Mouse (Mus musculus): ENCODE measurements around the gene Hist1h2bq. TPM values are rescaled to one million over a fixed set of nuclear protein-coding genes. Genes with fewer than 3 reads are reported as not detected.
"Not testable (repeated sequence)": the region's sequence is repeated elsewhere in the genome, so short reads cannot be mapped to it uniquely, and the experiment has no call there.

The Hist1h2bq gene
- total and polyA plus RNA-seq, 3 experiments: 4.3 to 2,257 (median 32.4) TPM

- H3K79me2 ChIP-seq (replicated peaks; ENCODE audit: control insufficient read depth, extremely low read depth, insufficient read depth, poor library complexity, severe bottlenecking): no peaks in the 10 kb centered on the region
- in situ Hi-C loops (cut with MboI; ENCODE audit: low pct_ligation_motif_present, low pct_unique_long_range_greater_than_20kb, low sequenced_read_pairs) (no loop called here), dilution Hi-C loops (cut with MboI; ENCODE audit: extremely low pct_ligation_motif_present, extremely low pct_unique_long_range_greater_than_20kb, low sequenced_read_pairs) (no loop called here)
- no peak for TF ChIP-seq SIN3A (IDR thresholded peaks at IDR 0.05; ENCODE audit: low read length)
- TF ChIP-seq NRF1 (IDR thresholded peaks at IDR 0.05; ENCODE audit: low read depth, low read length): peak; percentile 38; the same call in 1 of the 2 replicates
- TF ChIP-seq MAFK (IDR thresholded peaks at IDR 0.05; ENCODE audit: insufficient replicate concordance, low read length): peak; percentile 95
- 0 out of 2 replicates have a peak, but pooled peaks have one; percentile 72 for TF ChIP-seq E2F4 (IDR thresholded peaks at IDR 0.05; ENCODE audit: insufficient replicate concordance, low read depth, low read length)
- TF ChIP-seq CTCF (conservative IDR thresholded peaks at IDR 0.05 in 1 of 2, IDR thresholded peaks at IDR 0.05 in 1 of 2; ENCODE audit: low read depth in 2 of 2, low read length in 2 of 2): no peak
- no peak for TF ChIP-seq EP300 (IDR thresholded peaks at IDR 0.05; ENCODE audit: low read length)
- TF ChIP-seq KAT2A (IDR thresholded peaks at IDR 0.05; ENCODE audit: insufficient replicate concordance, low read length): 0 out of 2 replicates have a peak, but pooled peaks have one; percentile 58
- no peak for TF ChIP-seq MAZ (IDR thresholded peaks at IDR 0.05; ENCODE audit: low read depth, low read length)
- TF ChIP-seq ELF1 (IDR thresholded peaks at IDR 0.05; ENCODE audit: low read depth, low read length): peak; percentile 90
- no peak for TF ChIP-seq MYC (IDR thresholded peaks at IDR 0.05; ENCODE audit: low read depth, low read length)
- TF ChIP-seq TBP (conservative IDR thresholded peaks at IDR 0.05; ENCODE audit: low read depth, low read length): peak; percentile 99
- no peaks in the 10 kb centered on the region for H3K9me3 ChIP-seq (replicated peaks; ENCODE audit: low read length)
- H3K4me2 ChIP-seq (ENCODE audit: insufficient read depth, low read depth, poor library complexity, severe bottlenecking): no peak overlapping the region; the same call in 1 of the 2 replicates
- peaks cover 0 to 14% of the 10 kb centered on the region in 2 experiments; a peak in 3 of 4 replicates for H3K4me1 ChIP-seq (ENCODE audit: control insufficient read depth in 1 of 2, insufficient read depth in 2 of 2)
- H3K36me3 ChIP-seq (replicated peaks in 1 of 2; ENCODE audit: control insufficient read depth in 1 of 2, insufficient read depth in 1 of 2, low read length in 1 of 2): no peaks in the 10 kb centered on the region
- no peak overlapping the region for H3K9ac ChIP-seq (ENCODE audit: insufficient read depth, low read depth)
- no peaks in the 10 kb centered on the region for H3K27me3 ChIP-seq (replicated peaks)
- peak; percentile 85 for DNase-seq (ENCODE audit: extremely low read depth)
- no peak overlapping the region for H3K27ac ChIP-seq (ENCODE audit: insufficient read depth, low read depth)
- no peak overlapping the region for H3K4me3 ChIP-seq (replicated peaks in 1 of 3; ENCODE audit: low read depth in 2 of 3, low read length in 2 of 3, poor library complexity in 1 of 3)
Observed at GRCm38 (mm10) chr13:21847883-21848282, 37.9 kb upstream of the Hist1h2bq start.

- dilution Hi-C loops (cut with MboI; ENCODE audit: extremely low pct_ligation_motif_present, extremely low pct_unique_long_range_greater_than_20kb, low sequenced_read_pairs); H3K4me2 ChIP-seq (ENCODE audit: insufficient read depth, low read depth, poor library complexity, severe bottlenecking); H3K27ac ChIP-seq (ENCODE audit: insufficient read depth, low read depth): not testable (repeated sequence)
Observed at GRCm38 (mm10) chr13:21846356-21846755, 36.4 kb upstream of the Hist1h2bq start.

GRCm38 (mm10) chr13:21840508-21840907 lies 30.5 kb upstream of the Hist1h2bq start:
- H3K36me3 ChIP-seq (replicated peaks in 1 of 2; ENCODE audit: control insufficient read depth in 1 of 2, insufficient read depth in 1 of 2, low read length in 1 of 2); H3K4me2 ChIP-seq (ENCODE audit: insufficient read depth, low read depth, poor library complexity, severe bottlenecking); H3K79me2 ChIP-seq (replicated peaks; ENCODE audit: control insufficient read depth, extremely low read depth, insufficient read depth, poor library complexity, severe bottlenecking); H3K4me1 ChIP-seq (ENCODE audit: control insufficient read depth in 1 of 2, insufficient read depth in 2 of 2); DNase-seq (ENCODE audit: extremely low read depth); H3K27ac ChIP-seq (ENCODE audit: insufficient read depth, low read depth); H3K9ac ChIP-seq (ENCODE audit: insufficient read depth, low read depth); dilution Hi-C loops (cut with MboI; ENCODE audit: extremely low pct_ligation_motif_present, extremely low pct_unique_long_range_greater_than_20kb, low sequenced_read_pairs); H3K9me3 ChIP-seq (replicated peaks; ENCODE audit: low read length); H3K4me3 ChIP-seq (replicated peaks in 1 of 3; ENCODE audit: low read depth in 2 of 3, low read length in 2 of 3, poor library complexity in 1 of 3); in situ Hi-C loops (cut with MboI; ENCODE audit: low pct_ligation_motif_present, low pct_unique_long_range_greater_than_20kb, low sequenced_read_pairs); H3K27me3 ChIP-seq (replicated peaks): not testable (repeated sequence)

More at GRCm38 (mm10) chr13:21846356-21846755, 36.4 kb upstream of the Hist1h2bq start:
- H3K79me2 ChIP-seq (replicated peaks; ENCODE audit: control insufficient read depth, extremely low read depth, insufficient read depth, poor library complexity, severe bottlenecking); DNase-seq (ENCODE audit: extremely low read depth); H3K4me3 ChIP-seq (replicated peaks in 1 of 3; ENCODE audit: low read depth in 2 of 3, low read length in 2 of 3, poor library complexity in 1 of 3); H3K4me1 ChIP-seq (ENCODE audit: control insufficient read depth in 1 of 2, insufficient read depth in 2 of 2); H3K27me3 ChIP-seq (replicated peaks); H3K9ac ChIP-seq (ENCODE audit: insufficient read depth, low read depth); H3K36me3 ChIP-seq (replicated peaks in 1 of 2; ENCODE audit: control insufficient read depth in 1 of 2, insufficient read depth in 1 of 2, low read length in 1 of 2); H3K9me3 ChIP-seq (replicated peaks; ENCODE audit: low read length); in situ Hi-C loops (cut with MboI; ENCODE audit: low pct_ligation_motif_present, low pct_unique_long_range_greater_than_20kb, low sequenced_read_pairs): not testable (repeated sequence)

GRCm38 (mm10) chr13:21833461-21833860 lies 23.5 kb upstream of the Hist1h2bq start, which contains the start of the genes Hist1h2ap and Hist1h2br:
Gene Hist1h2ap, minus strand, starts transcription at chr13:21833507.
Gene Hist1h2br, plus strand, starts transcription at chr13:21833743.
- H3K4me3 ChIP-seq (replicated peaks in 1 of 3; ENCODE audit: low read depth in 2 of 3, low read length in 2 of 3, poor library complexity in 1 of 3); in situ Hi-C loops (cut with MboI; ENCODE audit: low pct_ligation_motif_present, low pct_unique_long_range_greater_than_20kb, low sequenced_read_pairs); H3K79me2 ChIP-seq (replicated peaks; ENCODE audit: control insufficient read depth, extremely low read depth, insufficient read depth, poor library complexity, severe bottlenecking); dilution Hi-C loops (cut with MboI; ENCODE audit: extremely low pct_ligation_motif_present, extremely low pct_unique_long_range_greater_than_20kb, low sequenced_read_pairs); H3K27me3 ChIP-seq (replicated peaks); H3K36me3 ChIP-seq (replicated peaks in 1 of 2; ENCODE audit: control insufficient read depth in 1 of 2, insufficient read depth in 1 of 2, low read length in 1 of 2); H3K27ac ChIP-seq (ENCODE audit: insufficient read depth, low read depth); H3K4me2 ChIP-seq (ENCODE audit: insufficient read depth, low read depth, poor library complexity, severe bottlenecking); H3K9ac ChIP-seq (ENCODE audit: insufficient read depth, low read depth); DNase-seq (ENCODE audit: extremely low read depth); H3K9me3 ChIP-seq (replicated peaks; ENCODE audit: low read length): not testable (repeated sequence)
- peaks cover 0 to 18% of the 10 kb centered on the region in 2 experiments; a peak in 2 of 4 replicates for H3K4me1 ChIP-seq (ENCODE audit: control insufficient read depth in 1 of 2, insufficient read depth in 2 of 2)
